Mouse (Mus musculus) stomach, embryonic 14.5 days (tissue): ENCODE measurements at regions not wholly inside any gene's neighbourhood (a gene's known extent, or its start where the extent isn't known, plus 50 kb on each side); places are given as distances from the start of the nearest gene placed in this dataset.

ENCODE experiments used
- ATAC-seq: fragments of 200-750 bp; cut with Nextera tagmentation; 2 replicates; pipeline ENCODE4 v1.8.0; 2017; ENCODE audit warnings: low read depth, moderate TSS enrichment; ENCODE audit not compliant: insufficient number of reproducible peaks, insufficient read depth, low FRiP score
- H3K27ac ChIP-seq: fragments of 300-500 bp; sonication (generic); 2 replicates; pipeline ENCODE4 v1.5.1; 2014; ENCODE audit warnings: mild to moderate bottlenecking, low read length, moderate library complexity, mixed read lengths
- H3K27me3 ChIP-seq: fragments of 300-500 bp; sonication (generic); 2 replicates; pipeline ENCODE4 v1.6.1; 2014; ENCODE audit warnings: low read length, control low read depth, mixed read lengths; ENCODE audit not compliant: control insufficient read depth, insufficient read depth
- H3K36me3 ChIP-seq: fragments of 300-500 bp; sonication (generic); 2 replicates; pipeline ENCODE4 v1.6.1; 2014; ENCODE audit warnings: mild to moderate bottlenecking, control low read depth, low read length, moderate library complexity, mixed read lengths; ENCODE audit not compliant: control insufficient read depth, insufficient read depth
- H3K4me1 ChIP-seq: fragments of 300-500 bp; sonication (generic); 2 replicates; pipeline ENCODE4 v1.6.1; 2014; ENCODE audit warnings: low read length, control low read depth, mixed read lengths; ENCODE audit not compliant: control insufficient read depth, insufficient read depth
- H3K4me2 ChIP-seq: fragments of 300-500 bp; sonication (generic); replicated peaks from 2 replicates; pipeline ENCODE4 v1.6.1; 2014; ENCODE audit warnings: low read depth, low read length, control low read depth
- H3K4me3 ChIP-seq: fragments of 300-500 bp; sonication (generic); 2 replicates; pipeline ENCODE4 v1.5.1; 2014; ENCODE audit warnings: low read depth, low read length, control low read depth
- H3K9ac ChIP-seq: fragments of 300-500 bp; sonication (generic); replicated peaks from 2 replicates; pipeline ENCODE4 v1.6.1; 2014; ENCODE audit warnings: low read depth, mild to moderate bottlenecking, control low read depth, low read length, moderate library complexity, mixed read lengths
- H3K9me3 ChIP-seq: fragments of 300-500 bp; sonication (generic); 2 replicates; pipeline ENCODE4 v1.6.1; 2016; ENCODE audit warnings: low read depth, low read length, control low read depth; ENCODE audit not compliant: control insufficient read depth
- WGBS: fragments of 180-500 bp; shearing (Covaris S2); extraction: QIAGEN DNeasy Blood & Tissue Kit; methylation state at CpG from one replicate; pipeline ENCODE4 v1.1.7; 2014; 5-methylcytosine and 5-hydroxymethylcytosine counted together

DNA sequence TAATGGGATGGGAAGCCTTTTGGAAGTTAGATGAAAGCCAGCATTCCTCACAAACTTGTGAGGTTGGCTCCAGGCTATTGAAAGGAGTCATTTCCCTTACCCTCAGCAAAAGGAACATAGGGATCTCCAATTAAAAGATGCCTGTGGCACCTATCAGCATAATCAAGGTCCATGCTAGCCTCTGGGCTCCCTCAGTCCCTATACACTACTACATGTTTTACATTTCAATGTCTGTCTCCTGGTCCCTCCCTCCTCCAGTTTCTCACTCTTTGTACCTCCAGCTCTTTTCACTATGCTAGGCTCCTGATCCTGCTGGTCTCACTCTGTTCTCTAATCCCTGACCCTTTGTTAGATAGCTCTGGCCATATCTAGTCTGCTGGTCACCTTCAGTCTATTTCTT is 790.6 kb downstream of the Defb40 start:
- Histone ChIP-seq H3K4me1 (no peaks in the 10 kb centered on the region), H3K27me3 (no peaks in the 10 kb centered on the region), H3K9ac (no peak overlapping the region), H3K27ac (no peak overlapping the region), H3K36me3 (no peaks in the 10 kb centered on the region), H3K4me3 (no peak overlapping the region), H3K9me3 (no peaks in the 10 kb centered on the region), H3K4me2 (no peak overlapping the region)
- ATAC-seq = no peak

DNA sequence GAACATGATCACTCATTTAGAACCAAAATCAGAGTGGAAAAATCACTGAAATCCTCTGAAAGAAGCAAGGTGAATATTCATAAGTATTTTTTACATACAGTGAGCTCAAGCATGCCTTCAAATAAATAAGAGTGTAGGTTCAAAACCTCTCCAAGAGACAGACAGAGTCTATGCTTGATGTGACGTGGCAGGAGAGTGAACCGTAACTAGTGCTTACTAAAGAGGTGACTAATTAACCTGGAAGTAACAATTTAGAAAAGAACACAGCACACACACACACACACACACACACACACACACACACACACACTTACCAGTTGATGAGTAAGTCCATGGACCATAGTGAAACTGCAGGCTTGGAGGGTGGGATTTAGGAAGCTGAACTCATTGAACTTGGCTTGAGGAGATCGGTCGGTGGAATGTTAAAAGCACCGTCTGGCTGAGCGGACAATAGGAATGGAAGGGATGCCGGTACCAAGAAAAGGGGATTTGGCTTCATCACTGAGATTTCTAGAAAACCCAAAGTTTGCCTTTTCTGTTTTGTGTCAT is 802.4 kb downstream of the Defb40 start:
- no peak overlapping the region for H3K4me2 ChIP-seq
- WGBS = 85% methylated on average over 7 of the region's 7 CpGs
- no peaks in the 10 kb centered on the region for H3K36me3 ChIP-seq
- H3K27me3 ChIP-seq = no peaks in the 10 kb centered on the region
- no peak overlapping the region for H3K4me3 ChIP-seq
- no peaks in the 10 kb centered on the region for H3K9me3 ChIP-seq
- H3K4me1 ChIP-seq = no peaks in the 10 kb centered on the region
- no peak overlapping the region for H3K9ac ChIP-seq
- no peak for ATAC-seq
- no peak overlapping the region for H3K27ac ChIP-seq

DNA sequence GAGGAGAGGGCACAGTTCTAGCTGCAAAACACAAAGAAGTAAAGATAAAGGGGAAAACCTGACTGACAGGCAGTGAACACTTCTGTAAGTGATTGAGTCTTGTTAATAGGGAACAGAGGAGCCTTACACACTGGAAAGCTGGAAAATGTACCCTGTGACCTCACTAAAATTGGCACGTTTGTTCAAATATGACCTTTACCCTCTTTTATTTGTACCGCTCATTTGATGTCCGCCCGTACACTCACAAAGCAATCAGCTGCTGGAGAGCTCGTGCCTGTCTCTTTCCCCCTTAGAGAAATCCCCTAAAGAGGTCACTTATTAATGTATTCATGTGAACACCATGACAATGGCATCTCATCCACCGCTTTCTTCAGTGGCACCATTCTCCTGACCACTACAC is 819.4 kb downstream of the Defb40 start:
- no peaks in the 10 kb centered on the region for H3K9me3 ChIP-seq
- no peak overlapping the region for H3K4me3 ChIP-seq
- H3K36me3 ChIP-seq = no peaks in the 10 kb centered on the region
- no peak overlapping the region for H3K9ac ChIP-seq
- H3K4me1 ChIP-seq = no peaks in the 10 kb centered on the region
- no peak overlapping the region for H3K27ac ChIP-seq
- 36% methylated on average over 6 of the region's 6 CpGs for WGBS
- no peak for ATAC-seq
- H3K4me2 ChIP-seq = no peak overlapping the region
- H3K27me3 ChIP-seq = no peaks in the 10 kb centered on the region

DNA sequence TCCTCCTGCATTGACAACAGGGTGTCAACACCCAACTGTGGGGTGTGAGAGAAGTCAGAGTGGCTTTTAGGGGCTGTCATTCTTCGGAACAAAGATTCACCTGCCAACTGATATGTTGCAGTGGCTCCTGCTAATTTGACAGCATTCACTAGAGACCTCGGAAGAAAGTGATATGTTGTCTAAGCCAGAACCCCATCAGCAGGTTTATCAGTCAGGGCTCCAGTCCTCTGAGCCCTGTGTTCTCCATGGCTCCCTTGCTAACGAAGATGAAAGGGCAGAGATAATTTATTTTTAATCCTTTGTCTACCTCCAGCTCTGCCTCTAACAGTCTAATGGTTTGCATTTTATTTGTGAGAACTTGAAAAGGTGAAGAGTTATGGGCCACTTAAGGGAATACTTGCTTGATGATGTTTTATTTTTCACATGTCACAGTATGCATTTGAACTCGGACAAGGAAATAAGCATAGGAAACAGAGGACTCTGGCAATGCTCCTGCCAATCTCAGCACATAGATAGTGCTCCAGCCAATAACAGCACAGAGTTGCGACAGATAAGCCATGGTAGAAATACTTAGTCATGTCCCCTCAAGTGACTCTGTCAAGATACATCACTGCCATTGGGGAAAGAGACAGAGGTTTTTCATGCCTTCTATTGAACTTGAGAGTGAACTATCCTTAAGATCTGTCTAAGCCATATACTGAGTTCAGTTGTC is 862.6 kb downstream of the Defb40 start:
- no peak overlapping the region for H3K4me3 ChIP-seq
- no peaks in the 10 kb centered on the region for H3K36me3 ChIP-seq
- ATAC-seq = no peak
- H3K9me3 ChIP-seq = no peaks in the 10 kb centered on the region
- H3K27ac ChIP-seq = no peak overlapping the region
- H3K9ac ChIP-seq = no peak overlapping the region
- 61% methylated on average over 5 of the region's 5 CpGs for WGBS
- H3K27me3 ChIP-seq = no peaks in the 10 kb centered on the region
- no peak overlapping the region for H3K4me2 ChIP-seq
- H3K4me1 ChIP-seq = no peaks in the 10 kb centered on the region

DNA sequence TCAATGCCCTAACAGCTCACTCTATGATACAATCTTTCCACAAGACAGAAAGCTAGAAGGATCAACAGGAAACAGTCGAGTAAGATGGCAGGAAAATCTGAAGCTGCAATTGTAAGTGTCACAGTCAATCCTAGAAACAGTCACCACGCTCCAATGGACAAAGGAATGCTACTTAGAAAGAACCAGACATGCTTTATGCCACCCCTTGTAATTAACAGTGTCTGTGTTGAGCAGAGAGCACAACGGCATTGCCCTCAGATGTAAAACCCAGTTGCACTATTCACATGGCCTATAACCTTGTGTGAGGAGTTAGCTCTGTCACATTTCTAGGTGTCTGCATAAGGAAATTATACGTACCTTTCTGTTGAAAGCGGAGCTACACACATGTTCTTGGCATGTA is 864.8 kb downstream of the Defb40 start:
- Histone ChIP-seq H3K27me3 (no peaks in the 10 kb centered on the region), H3K9me3 (no peaks in the 10 kb centered on the region), H3K4me2 (no peak overlapping the region), H3K27ac (no peak overlapping the region), H3K4me1 (no peaks in the 10 kb centered on the region), H3K36me3 (no peaks in the 10 kb centered on the region), H3K9ac (no peak overlapping the region), H3K4me3 (no peak overlapping the region)
- ATAC-seq = no peak
- whole genome bisulfite sequencing = 77% methylated on average over 5 of the region's 5 CpGs

DNA sequence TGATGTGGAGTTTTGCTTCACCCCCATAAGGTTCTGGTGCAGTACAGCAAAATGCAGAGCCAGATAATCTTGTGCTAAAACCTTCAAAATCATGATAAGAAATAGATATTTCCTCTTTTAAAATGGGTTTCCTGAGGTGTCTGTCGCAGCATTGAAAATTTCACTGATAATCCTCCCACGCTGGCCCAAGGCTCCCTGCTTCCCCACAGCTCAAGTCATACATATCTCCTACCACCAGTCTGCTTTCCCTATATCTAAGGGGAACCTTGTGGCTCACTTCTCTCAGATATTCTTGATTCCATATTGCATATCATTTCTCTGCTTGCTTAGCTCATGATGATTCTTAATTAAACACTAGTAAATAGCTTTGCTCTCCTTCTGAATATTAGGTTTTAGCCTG is 868.6 kb downstream of the Defb40 start:
- no peak overlapping the region for H3K9ac ChIP-seq
- H3K4me3 ChIP-seq = no peak overlapping the region
- H3K27ac ChIP-seq = no peak overlapping the region
- ATAC-seq = no peak
- no peaks in the 10 kb centered on the region for H3K36me3 ChIP-seq
- no peaks in the 10 kb centered on the region for H3K9me3 ChIP-seq
- WGBS = 88% methylated on average over 2 of the region's 2 CpGs
- no peak overlapping the region for H3K4me2 ChIP-seq
- no peaks in the 10 kb centered on the region for H3K27me3 ChIP-seq
- H3K4me1 ChIP-seq = no peaks in the 10 kb centered on the region

DNA sequence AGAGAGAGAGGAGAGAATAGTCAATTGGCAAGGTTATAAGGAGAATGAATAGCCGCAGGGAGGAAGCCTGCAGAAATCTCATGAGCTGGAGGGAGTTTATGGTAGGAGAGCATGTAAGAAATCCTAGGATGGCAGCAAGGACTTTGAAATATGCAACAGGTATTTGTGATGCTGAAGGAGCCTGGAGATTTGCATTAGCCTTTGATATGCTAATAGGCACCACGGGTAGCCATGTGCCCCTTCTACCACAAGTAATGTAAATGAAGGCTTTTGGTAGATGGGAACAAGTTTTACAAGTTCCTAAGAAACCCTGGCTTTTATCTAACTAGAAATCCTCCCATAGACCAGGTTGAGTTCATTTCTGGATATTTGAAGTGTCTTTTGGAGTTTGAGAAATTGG is 871.2 kb downstream of the Defb40 start:
- WGBS = 58% methylated on average over 2 of the region's 2 CpGs
- H3K9me3 ChIP-seq = no peaks in the 10 kb centered on the region

DNA sequence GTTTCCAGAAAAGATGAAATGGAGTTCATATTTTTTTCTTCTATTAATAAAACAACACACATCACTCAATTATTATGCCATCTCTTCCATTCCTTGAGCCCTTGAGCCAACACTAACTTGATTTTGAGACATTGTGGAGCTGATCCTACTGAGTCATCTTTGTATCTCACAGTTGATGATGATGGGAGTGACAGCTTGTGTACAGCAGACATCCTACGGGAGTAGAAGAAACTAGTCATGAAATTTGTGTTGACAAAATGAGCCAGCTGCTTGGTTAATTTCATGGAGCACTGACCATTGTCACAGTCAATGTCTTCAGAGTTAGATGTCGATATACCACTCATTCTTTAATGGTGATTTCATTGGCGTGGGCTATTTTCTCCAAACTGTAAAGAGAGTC is 912.6 kb downstream of the Defb40 start:
- H3K4me3 ChIP-seq = no peak overlapping the region
- WGBS = 71% methylated on average over 3 of the region's 3 CpGs
- ATAC-seq = no peak

More for the DNA sequence above, 871.2 kb downstream of the Defb40 start:
- Histone ChIP-seq H3K27ac (no peak overlapping the region), H3K27me3 (no peaks in the 10 kb centered on the region), H3K4me2 (no peak overlapping the region), H3K36me3 (no peaks in the 10 kb centered on the region), H3K4me1 (no peaks in the 10 kb centered on the region), H3K4me3 (no peak overlapping the region), H3K9ac (no peak overlapping the region)
- ATAC-seq = no peak

DNA sequence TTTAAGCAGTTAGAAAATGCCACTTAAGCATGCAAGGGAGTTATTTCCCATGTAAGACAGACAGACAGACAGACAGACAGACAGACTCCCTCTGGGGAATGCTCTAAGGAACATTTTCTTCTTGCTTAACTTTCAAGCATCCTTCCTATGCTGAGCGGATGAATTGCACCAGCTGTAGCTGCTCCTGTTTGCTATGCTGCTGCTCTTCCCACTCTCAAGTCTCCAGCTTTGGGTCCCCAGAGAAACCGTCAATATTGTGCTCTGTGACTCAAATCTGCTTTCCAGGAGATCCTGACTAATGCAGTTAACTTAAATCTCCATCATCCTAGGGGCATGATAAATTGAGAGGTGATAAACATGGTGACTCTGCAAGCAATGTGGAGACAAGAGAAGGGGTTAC is 918.5 kb downstream of the Defb40 start:
- 76% methylated on average over 2 of the region's 2 CpGs for WGBS

More for the DNA sequence above, 912.6 kb downstream of the Defb40 start:
- Histone ChIP-seq H3K4me2 (no peak overlapping the region), H3K27me3 (no peaks in the 10 kb centered on the region), H3K9me3 (no peaks in the 10 kb centered on the region), H3K27ac (no peak overlapping the region), H3K9ac (no peak overlapping the region), H3K36me3 (no peaks in the 10 kb centered on the region), H3K4me1 (no peaks in the 10 kb centered on the region)

More for the DNA sequence above, 918.5 kb downstream of the Defb40 start:
- H3K27ac ChIP-seq = no peak overlapping the region
- no peak overlapping the region for H3K4me2 ChIP-seq
- no peaks in the 10 kb centered on the region for H3K4me1 ChIP-seq
- no peak overlapping the region for H3K9ac ChIP-seq
- H3K4me3 ChIP-seq = no peak overlapping the region
- H3K27me3 ChIP-seq = no peaks in the 10 kb centered on the region
- no peak for ATAC-seq
- H3K36me3 ChIP-seq = no peaks in the 10 kb centered on the region
- H3K9me3 ChIP-seq = no peaks in the 10 kb centered on the region
